Mouse (Mus musculus) embryonic fibroblast, embryonic 13.5 days (primary cell): ENCODE results near the gene Ubap2l.

Experiments
- CTCF ChIP-seq: IDR thresholded peaks from 2 replicates; pipeline ENCODE4 v1.5.1; 2011; ENCODE audit warnings: mild to moderate bottlenecking, control low read depth, low read length, moderate library complexity, borderline replicate concordance; ENCODE audit not compliant: insufficient read depth
- POLR2A ChIP-seq: IDR thresholded peaks from 2 replicates; pipeline ENCODE4 v1.6.1; 2011; ENCODE audit warnings: low read depth, mild to moderate bottlenecking, control low read depth, low read length, moderate library complexity

DNA sequence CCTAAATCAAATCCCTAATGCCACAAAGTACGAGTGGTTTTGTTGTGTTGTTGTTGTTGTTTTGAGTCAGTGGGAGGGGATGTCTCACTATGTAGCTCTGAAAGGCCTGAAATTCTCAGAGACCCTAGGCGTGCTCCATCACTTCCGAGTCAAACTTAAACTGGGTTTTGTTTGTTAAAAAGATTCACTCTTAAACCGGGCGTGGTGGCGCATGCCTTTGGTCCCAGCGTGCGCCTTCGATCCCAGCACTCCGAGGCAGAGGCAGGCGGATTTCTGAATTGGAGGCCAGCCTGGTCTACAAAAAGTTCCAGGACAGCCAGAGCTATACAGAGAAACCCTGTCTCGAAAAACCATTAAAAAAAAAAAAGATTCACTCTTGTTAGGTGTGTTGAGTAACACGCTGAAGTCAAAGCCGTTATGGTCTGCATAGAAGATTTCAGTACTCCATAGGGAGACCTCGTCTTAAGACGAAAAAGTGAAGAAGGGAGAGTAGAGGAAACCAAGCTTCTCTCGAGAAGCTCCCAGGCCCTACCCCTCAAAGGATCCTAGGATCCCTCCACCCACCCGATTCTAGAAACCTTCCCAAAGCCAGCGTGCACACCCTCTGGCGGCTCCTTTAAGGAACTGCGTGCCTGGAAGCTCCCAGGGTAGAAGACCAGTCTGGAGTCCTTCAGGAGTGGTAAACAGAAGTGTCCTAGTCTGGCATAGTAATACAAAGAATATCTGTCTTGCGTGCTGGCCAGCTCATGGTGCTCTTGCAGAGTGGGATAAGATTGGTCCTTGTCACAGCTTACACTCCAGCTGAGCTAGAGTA lies 88.3 kb downstream of the Ubap2l start:
- TF ChIP-seq POLR2A = peak; percentile 38
- 0 out of 2 replicates have a peak, but pooled peaks have one; percentile 8 for TF ChIP-seq CTCF
